Mouse (Mus musculus) cortical plate, adult 2 months (tissue): ENCODE measurements at regions not wholly inside any gene's neighbourhood (a gene's known extent, or its start where the extent isn't known, plus 50 kb on each side); places are given as distances from the start of the nearest gene placed in this dataset.

Experiments used
- H3K27ac ChIP-seq: fragments of 200-500 bp; 2 replicates; pipeline ENCODE4 v1.5.1; 2012; ENCODE audit warnings: low read length, control low read depth, inconsistent platforms; ENCODE audit not compliant: insufficient read depth
- H3K4me1 ChIP-seq: fragments of 200-500 bp; 2 replicates; pipeline ENCODE4 v1.6.1; 2011; ENCODE audit warnings: low read length; ENCODE audit not compliant: control insufficient read depth, insufficient read depth
- H3K4me3 ChIP-seq: fragments of 200-500 bp; 2 replicates; pipeline ENCODE4 v1.5.1; 2011; ENCODE audit warnings: mild to moderate bottlenecking, low read length, control low read depth; ENCODE audit not compliant: insufficient read depth
- CTCF ChIP-seq: fragments of 200-500 bp; IDR thresholded peaks from 2 replicates; pipeline ENCODE4 v1.5.1; 2011; ENCODE audit warnings: mild to moderate bottlenecking, control low read depth, low read length; ENCODE audit not compliant: insufficient read depth; ENCODE audit errors: extremely low read depth
- POLR2A ChIP-seq: fragments of 200-500 bp; IDR thresholded peaks from 2 replicates; pipeline ENCODE4 v1.6.1; 2011; ENCODE audit warnings: mild to moderate bottlenecking, low read length, control low read depth; ENCODE audit not compliant: insufficient read depth; ENCODE audit errors: extremely low read depth

DNA sequence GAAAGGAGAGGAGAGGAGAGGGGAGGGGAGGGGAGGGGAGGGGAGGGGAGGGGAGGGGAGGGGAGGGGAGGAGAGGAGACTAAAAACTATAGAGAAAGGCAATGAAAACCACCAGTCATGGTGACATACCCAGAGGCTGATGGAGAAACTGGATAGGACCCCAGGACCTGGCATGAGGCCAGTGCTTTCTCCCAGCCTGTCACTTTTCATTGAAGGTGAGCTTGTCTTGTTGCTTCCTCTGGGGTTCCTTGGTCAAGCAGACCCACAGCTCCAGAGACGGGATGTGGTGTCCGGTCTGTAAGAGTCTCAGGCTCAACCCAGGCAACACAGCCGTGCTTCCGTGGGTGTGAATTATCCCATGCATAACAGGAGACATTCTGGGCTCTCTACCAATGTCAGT lies 69.8 kb upstream of the Egln3 start:
- H3K27ac ChIP-seq: no peak overlapping the region
- no peak overlapping the region for H3K4me3 ChIP-seq
- no peaks in the 10 kb centered on the region for H3K4me1 ChIP-seq
- TF ChIP-seq CTCF (no peak), POLR2A (no peak)

- TF ChIP-seq CTCF (no peak), POLR2A (no peak)
- H3K4me1 ChIP-seq: no peaks in the 10 kb centered on the region
- no peak overlapping the region for H3K4me3 ChIP-seq
- no peak overlapping the region for H3K27ac ChIP-seq
Observed at GRCm38 (mm10) chr12:54272696-54273095, 69.0 kb upstream of the Egln3 start.

DNA sequence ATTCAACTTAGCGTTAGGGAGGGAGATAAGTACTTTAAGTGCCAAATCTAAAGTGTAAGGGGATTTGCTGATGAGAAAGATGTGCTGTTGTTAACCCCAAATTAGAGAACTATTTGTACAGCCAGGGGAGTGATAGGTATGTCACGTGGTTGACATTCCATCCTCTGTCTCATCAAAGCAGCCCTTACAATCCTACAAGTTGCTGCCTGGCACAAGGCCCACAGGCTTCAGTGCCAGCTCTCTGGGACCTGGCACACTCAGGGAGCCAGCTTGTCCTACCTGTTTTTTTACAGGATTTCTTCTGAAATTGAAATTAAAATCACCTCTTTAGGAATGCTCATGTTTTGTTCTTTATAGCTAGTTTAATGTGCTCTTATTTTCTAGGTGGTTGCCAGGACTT lies 68.6 kb upstream of the Egln3 start:
- no peak overlapping the region for H3K4me3 ChIP-seq
- no peak overlapping the region for H3K27ac ChIP-seq
- no peak for TF ChIP-seq CTCF
- no peak for TF ChIP-seq POLR2A
- no peaks in the 10 kb centered on the region for H3K4me1 ChIP-seq

DNA sequence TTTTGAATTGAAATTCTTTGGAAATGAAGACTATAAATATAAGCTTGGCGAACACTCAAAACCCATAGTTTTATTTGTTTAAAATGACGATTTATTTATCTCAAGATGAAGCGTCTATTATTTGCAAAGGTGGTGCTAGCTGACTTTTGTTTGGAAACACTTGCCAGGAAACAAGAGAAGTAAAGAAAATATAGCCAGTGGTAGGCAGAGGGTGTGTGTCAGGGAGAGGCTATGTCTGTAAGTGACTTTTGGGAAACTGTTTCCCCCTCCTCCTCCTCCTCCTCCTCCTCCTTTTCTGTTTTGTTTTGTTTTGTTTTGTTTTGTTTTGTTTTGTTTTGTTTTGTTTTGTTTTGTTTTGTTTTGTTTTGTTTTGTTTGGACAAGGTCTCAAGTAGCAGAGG lies 62.2 kb upstream of the Egln3 start:
- TF ChIP-seq CTCF (no peak), POLR2A (no peak)
- no peaks in the 10 kb centered on the region for H3K4me1 ChIP-seq
- no peak overlapping the region for H3K27ac ChIP-seq
- H3K4me3 ChIP-seq: no peak overlapping the region

DNA sequence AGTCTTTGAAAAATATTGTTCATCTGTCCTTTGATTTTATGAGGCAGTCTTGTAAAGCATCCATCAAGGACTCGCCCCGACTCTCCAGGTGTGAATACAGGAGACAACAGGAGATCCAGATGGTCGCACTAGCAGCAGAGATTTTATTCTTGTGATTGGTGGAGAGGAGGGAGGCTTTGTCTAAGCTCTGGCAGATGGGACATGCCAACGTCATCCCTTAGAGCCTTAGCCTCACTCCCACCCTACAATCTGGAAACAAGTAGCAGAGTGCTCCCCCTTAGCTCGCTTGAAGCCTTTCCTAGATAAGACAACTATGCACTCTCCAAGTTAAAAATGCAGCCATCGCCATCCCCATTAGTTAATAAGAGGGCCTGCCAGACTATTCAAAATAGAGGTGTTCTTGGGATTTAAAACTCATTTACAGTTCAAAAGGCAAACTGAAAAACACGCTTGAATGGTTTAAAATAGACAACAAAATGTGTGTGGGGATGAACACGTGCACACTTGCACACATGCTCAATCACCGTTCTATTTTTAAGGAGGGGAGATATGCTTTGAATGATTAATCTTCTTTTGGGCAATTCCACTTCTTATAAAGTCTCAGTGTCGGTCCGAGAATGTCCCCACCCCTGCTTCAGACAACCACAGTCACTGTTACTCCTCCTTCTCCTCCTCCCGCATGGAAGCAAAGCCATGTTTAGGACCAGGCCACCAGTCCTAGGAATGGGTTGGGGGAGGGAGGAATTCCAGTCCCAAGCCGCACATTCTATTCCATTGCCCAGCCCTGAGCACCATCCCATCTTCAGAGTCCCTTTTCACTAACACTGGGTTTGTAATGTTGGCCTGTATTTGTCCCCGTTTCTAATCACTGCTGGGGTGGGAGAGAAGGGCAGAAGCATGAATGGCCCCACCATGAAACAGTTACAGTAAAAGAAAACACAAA lies 61.5 kb upstream of the Egln3 start:
- Histone ChIP-seq H3K27ac (no peak overlapping the region), H3K4me1 (no peaks in the 10 kb centered on the region), H3K4me3 (no peak overlapping the region)
- TF ChIP-seq POLR2A: no peak
- no peak for TF ChIP-seq CTCF

DNA sequence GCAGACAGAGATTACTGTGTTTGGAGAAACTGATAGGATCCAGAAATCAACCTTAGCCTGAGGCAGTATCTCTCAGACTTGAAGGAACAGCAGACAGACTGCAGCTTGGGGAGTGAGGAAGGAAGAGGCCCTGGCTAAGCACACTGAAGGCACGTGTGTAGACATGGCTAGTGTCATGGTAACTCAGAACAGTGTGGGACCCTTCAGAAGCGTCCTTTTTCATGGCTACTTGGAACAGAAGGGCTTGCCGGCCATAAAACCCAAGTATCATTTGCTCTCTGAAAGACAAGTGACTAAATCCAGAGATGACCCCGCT lies 60.7 kb upstream of the Egln3 start:
- Histone ChIP-seq H3K4me1 (no peaks in the 10 kb centered on the region), H3K27ac (no peak overlapping the region), H3K4me3 (no peak overlapping the region)
- no peak for TF ChIP-seq POLR2A
- TF ChIP-seq CTCF: no peak

DNA sequence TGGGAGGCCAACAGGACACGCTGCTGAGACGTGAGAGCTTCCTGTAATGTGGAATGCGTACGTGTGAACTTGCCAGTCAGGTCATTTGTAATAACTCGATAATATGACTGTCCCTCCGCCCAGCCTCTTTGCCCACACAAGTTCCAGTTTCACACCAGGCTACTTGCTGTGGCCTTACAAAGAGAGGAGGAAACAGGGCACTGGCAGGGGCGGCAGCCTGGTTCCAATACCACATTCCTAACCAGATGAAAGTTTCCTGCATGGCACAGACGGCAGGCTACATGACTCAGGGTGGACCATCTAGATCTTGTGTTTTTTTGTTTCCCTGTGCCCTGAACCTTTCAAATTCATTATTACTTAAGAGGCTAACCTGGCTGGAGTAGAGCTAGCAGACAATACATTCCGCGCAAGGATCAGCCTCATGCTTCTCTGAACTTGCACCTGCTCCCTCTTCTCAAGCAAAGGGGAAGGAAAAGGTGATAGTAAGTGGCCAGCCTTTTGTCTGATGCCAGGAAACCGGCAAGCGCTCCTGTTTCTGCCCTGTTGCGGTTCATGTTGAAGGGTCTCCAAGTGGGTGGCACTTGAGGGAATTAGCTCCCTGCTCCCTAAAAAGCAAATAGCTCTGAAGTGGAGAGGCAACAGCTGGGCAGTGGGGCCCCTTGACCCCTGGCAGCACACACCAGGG lies 60.2 kb upstream of the Egln3 start:
- no peaks in the 10 kb centered on the region for H3K4me1 ChIP-seq
- H3K27ac ChIP-seq: no peak overlapping the region
- no peak for TF ChIP-seq CTCF
- no peak for TF ChIP-seq POLR2A
- no peak overlapping the region for H3K4me3 ChIP-seq

- H3K4me3 ChIP-seq: no peak overlapping the region
- TF ChIP-seq CTCF (no peak), POLR2A (no peak)
- no peaks in the 10 kb centered on the region for H3K4me1 ChIP-seq
- no peak overlapping the region for H3K27ac ChIP-seq
Observed at GRCm38 (mm10) chr12:54262236-54263005, 58.8 kb upstream of the Egln3 start.

GRCm38 (mm10) chr12:54261426-54261825 lies 57.8 kb upstream of the Egln3 start:
- no peak for TF ChIP-seq CTCF
- no peak for TF ChIP-seq POLR2A
- no peak overlapping the region for H3K27ac ChIP-seq
- no peak overlapping the region for H3K4me3 ChIP-seq
- no peaks in the 10 kb centered on the region for H3K4me1 ChIP-seq

DNA sequence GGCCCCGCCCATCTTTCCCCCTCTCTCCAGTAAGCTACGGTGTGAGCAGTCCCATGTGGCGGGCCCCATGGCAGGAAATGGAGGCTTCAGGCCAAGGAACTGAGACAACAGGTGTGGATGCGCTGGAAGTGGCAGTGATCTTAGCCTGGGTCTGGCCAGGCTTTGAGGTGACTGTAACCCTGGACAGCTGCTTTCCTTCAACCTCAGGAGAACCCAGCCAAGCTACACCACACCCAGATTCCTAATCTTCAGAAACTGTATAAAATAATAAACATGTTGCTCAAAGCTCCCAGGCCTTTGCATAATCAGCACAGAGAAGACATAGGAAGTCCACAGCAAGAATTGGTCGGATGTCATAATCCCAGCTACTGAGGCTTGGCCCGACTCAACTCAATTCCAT lies 56.8 kb upstream of the Egln3 start:
- TF ChIP-seq POLR2A: no peak
- TF ChIP-seq CTCF: no peak
- Histone ChIP-seq H3K4me3 (no peak overlapping the region), H3K4me1 (no peaks in the 10 kb centered on the region), H3K27ac (no peak overlapping the region)
